Mouse (Mus musculus): ENCODE measurements around the gene Wwc2. TPM values are rescaled to one million over a fixed set of nuclear protein-coding genes. Genes with fewer than 3 reads are reported as not detected.

Wwc2 gene
- polyA plus RNA-seq, 1 experiment from 2014 or later = 4.0 TPM

DNA sequence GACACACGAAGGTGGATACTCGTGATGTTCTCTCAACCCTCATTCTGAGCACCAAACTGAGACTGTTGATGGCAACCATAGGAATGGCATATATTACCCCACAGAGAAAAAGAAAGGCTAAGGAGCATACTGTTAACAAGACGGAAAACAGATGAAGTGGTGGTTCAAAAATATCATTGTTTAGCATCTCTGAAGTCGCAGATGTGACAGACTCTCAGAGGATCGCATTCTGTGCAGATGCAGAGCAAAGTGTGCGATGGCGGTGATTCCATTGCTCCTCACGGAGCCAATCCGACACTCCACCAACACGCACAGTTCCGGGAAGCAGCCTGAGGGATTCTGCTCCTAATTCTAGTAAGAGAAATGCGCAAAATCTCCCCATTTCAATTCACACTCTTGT, 131.5 kb downstream of the Wwc2 start:
- no peak overlapping the region for H3K4me3 ChIP-seq (replicated peaks; ENCODE audit: low read length)
- no peaks in the 10 kb centered on the region for H3K9me3 ChIP-seq (ENCODE audit: control insufficient read depth, low read length)
- no peaks in the 10 kb centered on the region for H3K27me3 ChIP-seq (replicated peaks; ENCODE audit: control insufficient read depth, insufficient read depth, low read length)
- WGBS = 88% methylated on average over 12 of the region's 12 CpGs
- H3K4me2 ChIP-seq (ENCODE audit: low read length) = no peak overlapping the region
- no peak overlapping the region for H3K27ac ChIP-seq (ENCODE audit: low read length)
- no peaks in the 10 kb centered on the region for H3K4me1 ChIP-seq (replicated peaks; ENCODE audit: control insufficient read depth, insufficient read depth, low read length)
- no peak overlapping the region for H3K9ac ChIP-seq (replicated peaks; ENCODE audit: low read depth, low read length)
- peaks cover 2% of the 10 kb centered on the region; the same call in 1 of the 2 replicates for H3K36me3 ChIP-seq (ENCODE audit: control insufficient read depth, insufficient read depth)
- ATAC-seq = no peak

GRCm38 (mm10) chr8:47853356-47853755, 137.4 kb downstream of the Wwc2 start:
- no peak for ATAC-seq
- H3K4me1 ChIP-seq (replicated peaks; ENCODE audit: control insufficient read depth, insufficient read depth, low read length) = no peaks in the 10 kb centered on the region
- H3K4me3 ChIP-seq (replicated peaks; ENCODE audit: low read length) = no peak overlapping the region
- H3K27ac ChIP-seq (ENCODE audit: low read length) = no peak overlapping the region
- 87% methylated on average over 5 of the region's 5 CpGs for WGBS
- H3K36me3 ChIP-seq (ENCODE audit: control insufficient read depth, insufficient read depth) = peaks cover 2% of the 10 kb centered on the region; the same call in 1 of the 2 replicates
- H3K9me3 ChIP-seq (ENCODE audit: control insufficient read depth, low read length) = no peaks in the 10 kb centered on the region
- no peak overlapping the region for H3K9ac ChIP-seq (replicated peaks; ENCODE audit: low read depth, low read length)
- H3K4me2 ChIP-seq (ENCODE audit: low read length) = no peak overlapping the region
- H3K27me3 ChIP-seq (replicated peaks; ENCODE audit: control insufficient read depth, insufficient read depth, low read length) = no peaks in the 10 kb centered on the region

DNA sequence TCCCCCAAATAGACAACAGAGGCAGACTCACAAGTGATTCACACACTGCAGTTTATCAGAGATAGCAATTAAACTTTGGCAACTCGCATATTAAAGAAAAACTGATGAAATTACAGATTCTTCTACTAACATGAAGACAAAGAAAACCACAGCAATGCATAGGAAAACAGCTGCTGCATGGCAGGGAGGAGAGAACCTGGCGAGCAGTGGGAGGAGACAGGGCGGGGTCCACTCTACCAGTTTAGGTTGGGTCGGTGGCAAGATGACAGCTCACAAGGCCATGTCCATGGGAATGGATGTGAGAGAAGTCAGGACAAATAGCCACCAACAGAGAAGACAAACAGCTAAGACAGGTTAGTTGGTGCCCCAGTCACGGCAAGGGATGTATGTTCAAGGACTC, 138.0 kb downstream of the Wwc2 start:
- WGBS = 84% methylated on average over 5 of the region's 5 CpGs
- ATAC-seq = no peak

GRCm38 (mm10) chr8:47851824-47852502, 138.8 kb downstream of the Wwc2 start:
- Histone ChIP-seq H3K4me3 (replicated peaks; ENCODE audit: low read length) (no peak overlapping the region), H3K9ac (replicated peaks; ENCODE audit: low read depth, low read length) (no peak overlapping the region), H3K27me3 (replicated peaks; ENCODE audit: control insufficient read depth, insufficient read depth, low read length) (no peaks in the 10 kb centered on the region), H3K4me1 (replicated peaks; ENCODE audit: control insufficient read depth, insufficient read depth, low read length) (no peaks in the 10 kb centered on the region), H3K4me2 (ENCODE audit: low read length) (no peak overlapping the region), H3K27ac (ENCODE audit: low read length) (no peak overlapping the region), H3K36me3 (ENCODE audit: control insufficient read depth, insufficient read depth) (peaks cover 2% of the 10 kb centered on the region; the same call in 1 of the 2 replicates), H3K9me3 (ENCODE audit: control insufficient read depth, low read length) (no peaks in the 10 kb centered on the region)
- ATAC-seq = no peak
- 81% methylated on average over 12 of the region's 12 CpGs for WGBS

More for the DNA sequence above, 138.0 kb downstream of the Wwc2 start:
- H3K9me3 ChIP-seq (ENCODE audit: control insufficient read depth, low read length) = no peaks in the 10 kb centered on the region
- H3K27ac ChIP-seq (ENCODE audit: low read length) = no peak overlapping the region
- no peak overlapping the region for H3K4me2 ChIP-seq (ENCODE audit: low read length)
- H3K4me3 ChIP-seq (replicated peaks; ENCODE audit: low read length) = no peak overlapping the region
- H3K36me3 ChIP-seq (ENCODE audit: control insufficient read depth, insufficient read depth) = peaks cover 2% of the 10 kb centered on the region; the same call in 1 of the 2 replicates
- H3K4me1 ChIP-seq (replicated peaks; ENCODE audit: control insufficient read depth, insufficient read depth, low read length) = no peaks in the 10 kb centered on the region
- no peaks in the 10 kb centered on the region for H3K27me3 ChIP-seq (replicated peaks; ENCODE audit: control insufficient read depth, insufficient read depth, low read length)
- no peak overlapping the region for H3K9ac ChIP-seq (replicated peaks; ENCODE audit: low read depth, low read length)

DNA sequence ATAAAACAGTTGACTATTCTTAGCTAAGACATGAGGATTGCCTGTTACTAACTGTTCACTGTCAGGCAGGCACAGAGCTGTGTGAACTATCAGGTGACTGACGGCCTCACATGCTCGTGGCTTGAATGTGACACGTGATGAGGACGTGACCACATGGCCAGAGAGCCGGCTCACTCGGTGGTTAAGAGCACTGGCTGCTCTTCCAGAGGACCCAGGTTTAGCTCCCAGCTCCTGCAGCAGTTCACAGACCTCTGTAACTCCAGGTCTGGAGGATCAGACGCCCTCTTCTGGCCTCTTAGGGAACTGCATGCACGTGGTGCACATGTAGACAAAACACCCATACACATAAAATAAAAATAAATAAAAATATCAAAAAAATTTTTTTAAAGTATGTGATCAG, 140.9 kb downstream of the Wwc2 start:
- WGBS = 86% methylated on average over 8 of the region's 8 CpGs
- Histone ChIP-seq H3K27me3 (replicated peaks; ENCODE audit: control insufficient read depth, insufficient read depth, low read length) (no peaks in the 10 kb centered on the region), H3K36me3 (ENCODE audit: control insufficient read depth, insufficient read depth) (no peaks in the 10 kb centered on the region), H3K9ac (replicated peaks; ENCODE audit: low read depth, low read length) (no peak overlapping the region), H3K27ac (ENCODE audit: low read length) (no peak overlapping the region), H3K9me3 (ENCODE audit: control insufficient read depth, low read length) (no peaks in the 10 kb centered on the region), H3K4me3 (replicated peaks; ENCODE audit: low read length) (no peak overlapping the region), H3K4me2 (ENCODE audit: low read length) (no peak overlapping the region), H3K4me1 (replicated peaks; ENCODE audit: control insufficient read depth, insufficient read depth, low read length) (no peaks in the 10 kb centered on the region)
- no peak for ATAC-seq

DNA sequence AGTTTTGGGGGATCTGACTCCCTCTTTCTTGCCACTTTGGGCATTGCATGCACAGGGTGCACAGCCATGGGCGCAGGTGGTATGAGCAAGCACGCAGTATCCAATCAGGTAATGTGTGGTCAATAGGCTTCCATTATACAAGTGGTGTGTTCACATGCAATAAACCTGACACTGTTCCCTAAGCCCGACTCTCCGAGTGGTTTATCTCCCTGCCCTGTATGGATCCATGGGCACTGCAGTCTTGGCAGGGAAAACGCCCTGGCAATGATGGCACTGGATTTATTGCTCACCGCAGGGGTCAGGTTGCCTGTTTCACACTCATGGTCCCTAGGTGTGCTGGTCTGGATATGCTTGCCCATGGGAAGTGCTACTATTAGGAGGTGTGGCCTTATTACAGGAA, 142.8 kb downstream of the Wwc2 start:
- H3K4me2 ChIP-seq (ENCODE audit: low read length) = no peak overlapping the region
- H3K9ac ChIP-seq (replicated peaks; ENCODE audit: low read depth, low read length) = no peak overlapping the region
- H3K27me3 ChIP-seq (replicated peaks; ENCODE audit: control insufficient read depth, insufficient read depth, low read length) = no peaks in the 10 kb centered on the region
- H3K27ac ChIP-seq (ENCODE audit: low read length) = no peak overlapping the region
- H3K4me3 ChIP-seq (replicated peaks; ENCODE audit: low read length) = no peak overlapping the region
- no peaks in the 10 kb centered on the region for H3K9me3 ChIP-seq (ENCODE audit: control insufficient read depth, low read length)
- no peak for ATAC-seq
- no peaks in the 10 kb centered on the region for H3K4me1 ChIP-seq (replicated peaks; ENCODE audit: control insufficient read depth, insufficient read depth, low read length)
- WGBS = 96% methylated on average over 6 of the region's 6 CpGs
- no peaks in the 10 kb centered on the region for H3K36me3 ChIP-seq (ENCODE audit: control insufficient read depth, insufficient read depth)

DNA sequence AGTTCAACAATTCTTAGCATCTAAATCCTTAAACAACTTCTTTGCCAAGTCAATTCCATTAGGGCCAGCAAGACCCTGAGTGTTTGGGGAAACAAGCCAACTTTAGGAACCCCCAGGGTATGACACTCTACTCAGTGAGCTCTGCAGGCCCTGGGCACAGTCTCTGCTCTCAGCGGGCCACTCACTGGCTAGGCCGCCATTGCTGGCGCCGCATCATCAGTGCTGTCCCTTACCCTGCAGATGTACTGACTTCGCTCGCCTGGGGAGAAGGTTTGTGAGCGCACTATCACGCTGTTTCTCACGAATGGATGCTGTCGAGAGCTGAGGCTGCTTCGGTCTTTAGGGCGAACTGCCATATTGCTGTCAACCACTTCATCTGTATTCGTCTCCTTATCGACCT, 143.6 kb downstream of the Wwc2 start:
- WGBS = 85% methylated on average over 14 of the region's 14 CpGs
- ATAC-seq = no peak

DNA sequence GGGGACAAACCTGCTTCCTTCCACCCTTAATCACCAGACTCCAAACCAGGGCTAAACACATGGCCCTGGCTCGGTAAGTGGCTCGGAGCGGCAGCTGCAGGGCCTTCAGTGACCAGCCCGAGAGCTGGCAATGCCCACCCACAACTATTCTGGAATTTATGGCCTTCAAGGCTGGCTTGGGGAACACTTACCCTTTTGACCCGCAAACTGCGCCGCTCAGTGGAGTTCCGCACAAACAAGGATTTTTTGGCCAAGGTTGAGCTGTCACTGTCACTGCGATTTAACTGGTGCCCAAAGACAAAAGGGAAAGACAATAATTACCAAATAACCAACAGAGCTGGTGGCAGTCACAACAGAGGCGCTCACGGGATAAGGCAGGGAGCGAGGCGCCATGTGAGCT, 144.8 kb downstream of the Wwc2 start:
- no peaks in the 10 kb centered on the region for H3K27me3 ChIP-seq (replicated peaks; ENCODE audit: control insufficient read depth, insufficient read depth, low read length)
- no peak overlapping the region for H3K4me2 ChIP-seq (ENCODE audit: low read length)
- H3K36me3 ChIP-seq (ENCODE audit: control insufficient read depth, insufficient read depth) = no peaks in the 10 kb centered on the region
- WGBS = 81% methylated on average over 13 of the region's 13 CpGs
- no peak overlapping the region for H3K27ac ChIP-seq (ENCODE audit: low read length)
- no peaks in the 10 kb centered on the region for H3K4me1 ChIP-seq (replicated peaks; ENCODE audit: control insufficient read depth, insufficient read depth, low read length)
- ATAC-seq = no peak
- H3K4me3 ChIP-seq (replicated peaks; ENCODE audit: low read length) = no peak overlapping the region
- H3K9ac ChIP-seq (replicated peaks; ENCODE audit: low read depth, low read length) = no peak overlapping the region
- H3K9me3 ChIP-seq (ENCODE audit: control insufficient read depth, low read length) = no peaks in the 10 kb centered on the region

More for the DNA sequence above, 143.6 kb downstream of the Wwc2 start:
- H3K4me1 ChIP-seq (replicated peaks; ENCODE audit: control insufficient read depth, insufficient read depth, low read length) = no peaks in the 10 kb centered on the region
- no peak overlapping the region for H3K4me2 ChIP-seq (ENCODE audit: low read length)
- H3K9me3 ChIP-seq (ENCODE audit: control insufficient read depth, low read length) = no peaks in the 10 kb centered on the region
- H3K27me3 ChIP-seq (replicated peaks; ENCODE audit: control insufficient read depth, insufficient read depth, low read length) = no peaks in the 10 kb centered on the region
- H3K27ac ChIP-seq (ENCODE audit: low read length) = no peak overlapping the region
- H3K4me3 ChIP-seq (replicated peaks; ENCODE audit: low read length) = no peak overlapping the region
- no peak overlapping the region for H3K9ac ChIP-seq (replicated peaks; ENCODE audit: low read depth, low read length)
- no peaks in the 10 kb centered on the region for H3K36me3 ChIP-seq (ENCODE audit: control insufficient read depth, insufficient read depth)

DNA sequence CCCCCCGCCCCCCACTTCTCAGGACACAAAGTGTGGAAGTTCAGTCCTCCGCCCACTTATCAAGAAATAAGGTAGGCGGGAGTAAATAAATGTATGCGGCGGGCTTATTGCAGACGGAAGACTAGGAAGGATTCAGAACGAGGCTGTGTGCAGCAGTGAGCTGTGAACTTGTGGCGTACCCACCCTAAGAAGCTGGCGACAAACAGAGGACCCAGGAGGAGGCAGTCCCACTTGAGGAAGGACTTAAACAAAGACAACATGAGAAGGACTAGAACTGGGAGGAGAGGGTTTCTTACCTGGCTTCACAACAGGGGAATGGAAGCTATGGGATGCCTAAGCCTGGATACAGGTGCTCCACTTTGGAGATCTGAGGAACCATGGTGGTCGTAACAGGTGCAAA, 147.1 kb downstream of the Wwc2 start:
- no peak for ATAC-seq
- 92% methylated on average over 10 of the region's 10 CpGs for WGBS
- Histone ChIP-seq H3K9ac (replicated peaks; ENCODE audit: low read depth, low read length) (no peak overlapping the region), H3K27me3 (replicated peaks; ENCODE audit: control insufficient read depth, insufficient read depth, low read length) (no peaks in the 10 kb centered on the region), H3K27ac (ENCODE audit: low read length) (no peak overlapping the region), H3K4me1 (replicated peaks; ENCODE audit: control insufficient read depth, insufficient read depth, low read length) (no peaks in the 10 kb centered on the region), H3K9me3 (ENCODE audit: control insufficient read depth, low read length) (no peaks in the 10 kb centered on the region), H3K36me3 (ENCODE audit: control insufficient read depth, insufficient read depth) (0 out of 2 replicates have a peak, but pooled peaks cover 2% of the 10 kb centered on the region), H3K4me2 (ENCODE audit: low read length) (no peak overlapping the region), H3K4me3 (replicated peaks; ENCODE audit: low read length) (no peak overlapping the region)

- Histone ChIP-seq H3K4me1 (replicated peaks; ENCODE audit: control insufficient read depth, insufficient read depth, low read length) (no peaks in the 10 kb centered on the region), H3K27ac (ENCODE audit: low read length) (no peak overlapping the region), H3K27me3 (replicated peaks; ENCODE audit: control insufficient read depth, insufficient read depth, low read length) (no peaks in the 10 kb centered on the region), H3K9ac (replicated peaks; ENCODE audit: low read depth, low read length) (no peak overlapping the region), H3K9me3 (ENCODE audit: control insufficient read depth, low read length) (no peaks in the 10 kb centered on the region), H3K4me2 (ENCODE audit: low read length) (no peak overlapping the region), H3K4me3 (replicated peaks; ENCODE audit: low read length) (no peak overlapping the region), H3K36me3 (ENCODE audit: control insufficient read depth, insufficient read depth) (0 out of 2 replicates have a peak, but pooled peaks cover 2% of the 10 kb centered on the region)
- no peak for ATAC-seq
- WGBS = 84% methylated on average over 7 of the region's 7 CpGs
Observed at GRCm38 (mm10) chr8:47843063-47843462, 147.7 kb downstream of the Wwc2 start.
